Mouse (Mus musculus) right cerebral cortex, postnatal 25 days (tissue): ENCODE results near the gene Ifnar1.

Experiments used
- DNase-seq: peaks from one replicate; pipeline ENCODE4 v3.0.0; 2022

Gene Ifnar1

GRCm38 (mm10) chr16:91461773-91462181 is 23.3 kb upstream of the Ifnar1 start:
- DNase-seq, result no peak

DNA sequence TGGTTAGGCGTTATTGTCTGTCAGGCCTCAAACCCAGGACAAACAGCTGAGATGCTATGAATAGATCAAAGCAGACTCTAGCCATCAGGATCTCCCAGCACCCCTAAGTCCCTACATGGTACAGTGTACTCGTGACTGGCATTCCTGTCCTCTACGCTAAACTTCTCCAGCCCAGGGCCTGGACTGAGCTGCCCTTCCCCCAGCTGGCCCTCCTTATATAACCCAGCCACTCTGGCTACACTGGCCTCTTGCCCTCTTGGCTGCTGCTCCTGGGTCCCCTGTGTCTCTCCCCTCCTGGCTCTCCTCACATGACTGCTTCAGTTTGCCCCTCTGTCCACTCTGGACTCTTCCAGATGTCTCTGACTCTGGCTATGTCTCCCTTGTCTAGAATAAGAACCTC is 22.4 kb upstream of the Ifnar1 start:
- DNase-seq, result no peak

- DNase-seq, result no peak
These were observed 21.6 kb upstream of the Ifnar1 start for GRCm38 (mm10) chr16:91463400-91463799.

- DNase-seq, result no peak
These were observed 21.1 kb upstream of the Ifnar1 start for GRCm38 (mm10) chr16:91463836-91464400.

DNA sequence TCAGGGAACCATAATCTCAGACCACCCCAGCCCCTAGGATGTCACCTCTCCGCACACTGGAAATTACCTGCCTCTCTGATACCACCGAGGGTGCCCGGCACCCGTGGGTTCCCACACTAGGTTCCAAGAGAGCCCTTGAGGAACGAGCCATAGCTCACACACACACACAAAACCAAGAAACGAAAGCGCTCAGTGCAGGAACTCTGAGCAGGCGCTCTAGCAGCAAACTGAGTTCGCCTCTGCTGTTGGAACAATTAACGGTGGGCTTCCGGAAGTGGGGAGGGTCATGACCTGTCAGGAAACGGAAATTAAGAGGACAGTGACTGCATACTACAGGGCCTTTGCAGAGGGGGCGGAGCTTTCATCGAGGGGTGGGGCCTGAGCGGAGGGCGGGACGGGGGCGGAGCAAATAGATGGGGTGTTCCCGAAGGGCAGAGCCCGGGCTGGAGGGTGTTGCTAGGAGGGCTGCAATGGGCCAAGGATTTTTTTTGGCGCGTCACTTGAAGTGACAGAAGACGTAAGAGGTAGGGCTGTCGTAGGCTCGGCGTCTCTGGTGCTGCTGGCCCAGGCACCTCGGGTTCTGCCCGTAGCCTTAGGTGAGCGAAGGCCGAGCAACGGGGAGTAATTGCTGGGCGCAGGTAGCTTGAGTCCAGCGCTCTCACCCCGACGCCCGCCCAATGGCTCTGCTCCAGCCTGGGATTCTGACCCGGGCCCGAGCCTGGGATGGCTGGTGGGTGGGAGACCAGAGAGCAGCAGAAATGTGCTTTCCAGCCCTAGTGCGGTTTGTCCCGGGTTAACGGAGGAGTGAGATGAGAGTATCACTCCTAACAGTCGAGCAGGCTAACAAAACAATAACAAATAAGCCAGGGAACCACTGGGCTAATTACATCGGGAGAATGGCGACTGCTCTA is 20.2 kb upstream of the Ifnar1 start:
- peak; percentile 80 for DNase-seq

- DNase-seq, result no peak
These were observed 19.4 kb upstream of the Ifnar1 start for GRCm38 (mm10) chr16:91465505-91466240.

DNA sequence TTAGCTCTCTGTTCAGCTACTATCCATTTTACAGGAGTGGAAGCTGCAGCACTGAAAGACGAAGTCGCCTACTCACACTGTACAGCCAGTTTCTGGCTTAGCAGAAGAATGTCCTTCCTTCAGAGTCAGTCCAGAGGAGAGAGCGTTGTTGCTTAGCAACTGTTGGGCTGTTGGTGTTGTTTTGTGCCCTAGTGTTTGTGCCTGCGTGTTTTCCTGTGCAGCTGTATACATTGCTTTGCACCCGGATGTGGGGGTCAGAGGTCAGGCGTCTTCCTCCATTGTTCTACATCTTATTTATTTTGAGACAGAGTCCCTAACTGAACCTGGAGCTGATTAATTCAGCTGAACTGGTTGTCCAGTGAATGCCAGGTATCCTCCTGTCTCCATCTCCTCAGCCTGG is 18.5 kb upstream of the Ifnar1 start:
- no peak for DNase-seq

- no peak for DNase-seq
These were observed 14.6 kb upstream of the Ifnar1 start for GRCm38 (mm10) chr16:91470470-91470869.

- DNase-seq, result no peak
These were observed 13.6 kb upstream of the Ifnar1 start for GRCm38 (mm10) chr16:91471481-91471880.

DNA sequence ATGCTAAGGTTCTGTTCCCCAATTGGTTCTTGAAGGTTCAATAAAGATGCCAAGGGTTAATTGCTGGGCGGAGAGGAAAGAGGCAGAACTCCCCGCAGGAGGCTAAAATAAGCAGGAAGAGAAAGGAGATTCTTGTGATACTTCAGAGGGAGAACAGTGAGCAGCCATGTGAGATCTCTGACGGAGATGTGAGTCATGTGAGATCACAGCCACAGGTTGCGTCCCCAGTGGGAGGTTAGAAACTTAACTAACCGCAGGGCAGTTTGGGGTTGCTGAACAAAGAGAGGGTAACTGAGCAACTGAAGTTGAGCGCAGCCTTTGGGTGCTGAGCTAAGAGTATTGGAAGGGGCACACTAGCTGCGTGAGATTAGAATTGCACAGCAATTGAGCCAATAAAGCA is 9.3 kb upstream of the Ifnar1 start:
- DNase-seq, result no peak

DNA sequence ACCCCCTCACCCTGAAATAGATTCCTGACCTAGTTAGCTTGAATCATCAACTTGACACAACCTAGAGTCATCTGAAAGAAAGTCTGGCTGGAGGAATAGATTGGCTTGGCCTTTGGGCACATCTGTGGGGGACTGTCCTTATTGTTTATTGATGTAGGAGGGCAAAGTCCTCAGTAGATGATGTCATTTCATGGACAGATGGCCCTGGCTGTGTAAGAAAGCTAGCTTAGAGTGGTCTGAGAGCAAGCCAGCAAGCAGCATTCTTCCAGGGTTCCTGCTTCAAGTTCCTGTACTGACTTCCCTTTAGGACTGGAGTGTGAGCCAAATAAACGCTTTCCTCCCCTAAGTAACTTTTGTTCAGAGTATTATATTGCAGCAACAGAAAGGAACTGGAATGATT is 7.0 kb upstream of the Ifnar1 start:
- no peak for DNase-seq

- DNase-seq, result no peak
These were observed 4.5 kb upstream of the Ifnar1 start for GRCm38 (mm10) chr16:91480517-91480916.

DNA sequence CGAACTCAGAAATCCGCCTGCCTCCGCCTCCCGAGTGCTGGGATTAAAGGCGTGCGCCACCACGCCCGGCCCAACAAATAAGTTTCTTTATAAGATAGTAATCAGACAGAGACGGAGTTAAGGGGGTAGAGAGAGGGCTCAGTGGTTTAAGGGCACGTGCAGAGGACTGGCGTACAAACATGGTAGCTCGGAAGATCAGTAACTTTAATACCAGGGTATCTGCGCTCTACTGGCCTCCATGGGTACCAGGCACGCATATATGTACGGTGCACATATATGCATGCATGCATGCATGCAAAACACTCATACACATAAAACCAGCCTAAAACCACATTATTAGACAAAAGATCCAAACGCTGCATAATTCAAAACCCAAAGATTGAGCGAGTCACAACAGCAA is 651 bp upstream of the Ifnar1 start:
- DNase-seq, result no peak

- DNase-seq, result no peak
These were observed 803 bp downstream of the Ifnar1 start for GRCm38 (mm10) chr16:91485841-91486240.

DNA sequence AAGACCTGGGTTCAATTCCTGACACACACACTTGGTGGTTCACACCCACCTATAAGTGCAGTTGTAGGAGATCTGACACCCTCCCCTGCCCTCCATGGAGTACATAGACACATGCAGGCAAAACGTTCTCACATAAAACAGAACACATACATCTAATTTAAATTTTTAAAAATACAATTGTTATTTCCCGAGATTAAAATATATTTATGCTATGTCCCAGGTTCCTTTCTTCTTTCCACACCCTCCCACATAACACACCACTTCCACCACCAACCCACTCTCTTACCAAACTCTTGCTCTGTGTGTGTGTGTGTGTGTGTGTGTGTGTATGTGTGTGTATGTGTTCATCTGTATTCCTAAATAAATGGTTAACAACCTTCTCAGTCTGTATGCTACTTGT is 3.0 kb downstream of the Ifnar1 start:
- no peak for DNase-seq

- DNase-seq, result no peak
These were observed 5.9 kb downstream of the Ifnar1 start for GRCm38 (mm10) chr16:91490897-91491296.

- DNase-seq, result no peak
These were observed 6.4 kb downstream of the Ifnar1 start for GRCm38 (mm10) chr16:91491473-91491872.

DNA sequence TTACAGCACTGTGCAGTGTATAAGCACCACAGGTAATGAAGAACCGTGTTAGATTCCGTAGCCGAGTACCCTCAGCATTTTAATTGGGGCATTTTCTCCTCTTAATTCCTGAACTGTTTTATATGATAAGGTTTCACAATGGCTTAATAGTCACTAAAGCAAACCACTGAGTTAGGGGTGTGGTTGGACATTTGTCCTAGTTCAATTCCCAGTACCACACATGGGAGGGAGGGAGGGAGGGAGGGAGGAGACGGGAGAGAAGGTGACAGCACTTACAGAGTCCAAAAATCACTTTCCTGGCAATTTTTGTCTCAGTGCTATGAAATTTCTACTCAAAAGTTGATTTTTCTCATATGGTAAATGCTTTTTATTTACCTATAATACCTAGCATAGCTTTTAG is 10.5 kb downstream of the Ifnar1 start:
- no peak for DNase-seq

- no peak for DNase-seq
These were observed 11.2 kb downstream of the Ifnar1 start for GRCm38 (mm10) chr16:91496206-91496605.

DNA sequence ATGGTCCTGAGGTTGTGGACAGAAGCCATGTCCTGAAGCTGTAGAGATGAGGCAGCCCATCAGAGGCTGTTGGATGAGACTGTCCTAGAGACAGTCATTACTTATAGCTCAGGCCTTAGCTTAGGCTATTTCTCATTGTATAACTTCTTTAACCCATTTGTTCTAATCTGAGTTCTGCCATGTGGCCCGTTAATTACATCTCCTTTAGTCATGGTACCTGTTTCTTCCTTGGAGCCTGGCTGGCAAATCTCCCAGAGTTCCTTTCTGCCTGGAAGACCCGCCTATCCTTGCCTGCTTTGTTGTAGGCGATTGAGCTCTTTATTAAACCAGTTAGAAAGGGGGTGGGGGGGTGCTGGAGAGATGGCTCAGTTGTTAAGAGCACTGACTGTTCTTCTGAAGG is 11.7 kb downstream of the Ifnar1 start:
- no peak for DNase-seq

DNA sequence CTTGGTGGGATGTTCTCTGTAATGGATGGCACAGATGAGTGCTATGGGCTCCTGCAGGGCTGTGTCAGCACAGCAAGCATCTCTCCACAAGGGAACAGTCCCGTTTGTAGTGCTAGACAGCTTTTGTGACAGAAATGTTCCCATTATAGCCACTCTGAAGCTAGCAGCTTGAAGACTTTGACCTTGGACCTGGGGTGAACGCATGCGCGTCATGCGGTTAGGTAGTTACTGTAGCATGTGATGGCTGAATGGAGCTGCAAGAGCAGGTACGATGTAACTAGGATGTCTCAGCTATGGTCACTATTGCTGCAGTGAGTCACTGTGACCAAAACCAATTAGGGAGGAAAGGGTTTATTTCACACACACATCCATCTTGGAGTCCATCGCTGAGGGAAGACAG is 13.0 kb downstream of the Ifnar1 start:
- no peak for DNase-seq

DNA sequence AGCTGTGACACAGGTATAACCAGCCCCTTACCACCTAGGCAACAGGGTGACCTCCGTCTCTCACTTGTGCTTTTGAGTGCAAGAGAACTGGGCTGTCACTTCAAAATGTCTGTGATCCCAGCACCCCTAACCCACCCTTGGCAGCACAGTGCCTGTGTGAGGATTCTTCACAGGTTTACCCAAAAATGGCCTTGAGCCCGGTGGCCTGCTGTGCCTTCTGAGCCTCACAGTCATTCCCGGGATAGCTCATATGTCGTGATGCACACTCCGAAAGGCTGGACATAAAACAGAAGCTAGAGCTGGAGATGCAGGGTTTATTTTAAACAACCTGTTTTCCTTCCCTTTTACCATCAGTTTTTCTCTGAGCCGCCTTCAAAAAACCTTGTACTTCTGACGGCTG is 19.7 kb downstream of the Ifnar1 start:
- DNase-seq, result no peak

DNA sequence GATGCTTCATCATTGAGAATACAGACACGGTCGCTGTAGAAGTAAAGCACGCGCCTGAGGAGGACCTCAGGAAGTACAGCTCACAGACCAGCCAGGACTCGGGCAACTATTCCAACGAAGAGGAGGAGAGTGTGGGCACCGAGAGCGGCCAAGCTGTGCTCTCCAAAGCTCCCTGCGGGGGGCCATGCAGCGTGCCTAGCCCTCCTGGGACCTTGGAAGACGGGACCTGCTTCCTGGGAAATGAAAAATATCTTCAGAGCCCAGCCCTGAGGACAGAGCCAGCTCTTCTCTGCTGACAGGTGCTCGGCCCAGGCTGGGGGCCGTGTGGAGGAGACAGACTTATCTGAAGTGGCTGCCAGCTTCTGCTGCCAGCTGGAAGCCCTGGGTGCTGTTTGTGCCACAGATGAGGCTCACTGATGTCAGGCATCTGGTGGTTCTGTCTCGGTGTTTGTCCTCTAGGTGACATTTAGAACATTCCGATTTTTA is 20.1 kb downstream of the Ifnar1 start:
- no peak for DNase-seq

- DNase-seq, result no peak
These were observed 21.4 kb downstream of the Ifnar1 start for GRCm38 (mm10) chr16:91506396-91506795.
